Mouse (Mus musculus): ENCODE measurements around the gene Tet1. TPM values are rescaled to one million over a fixed set of nuclear protein-coding genes. Genes with fewer than 3 reads are reported as not detected.

Gene Tet1
- polyA plus RNA-seq, 1 experiment from 2014 or later, result 6.4 TPM

DNA sequence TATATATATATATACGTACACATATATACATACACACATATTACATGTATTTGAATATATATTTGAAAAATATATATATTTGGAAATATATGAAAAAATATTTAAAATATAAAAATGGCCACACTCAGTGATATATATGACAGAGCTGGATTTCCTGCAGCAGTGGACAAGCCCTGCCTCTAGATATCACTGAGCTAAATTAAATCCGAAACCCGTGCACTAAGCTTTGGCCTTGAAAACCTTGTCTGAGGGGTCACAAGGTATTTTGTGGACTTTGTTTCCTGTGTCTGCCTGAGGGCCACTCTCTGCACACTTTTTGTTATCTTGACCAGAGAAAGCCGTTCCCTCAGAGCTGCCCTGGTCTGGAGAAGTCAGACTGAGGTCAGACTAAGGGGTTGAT lies 54.2 kb downstream of the Tet1 start:
- Histone ChIP-seq H3K4me3 (ENCODE audit: low read depth, low read length) (no peak overlapping the region), H3K27ac (replicated peaks) (no peak overlapping the region), H3K9me3 (ENCODE audit: control insufficient read depth, low read length) (no peaks in the 10 kb centered on the region), H3K4me2 (replicated peaks; ENCODE audit: low read depth) (no peak overlapping the region), H3K36me3 (ENCODE audit: control insufficient read depth, insufficient read depth, low read length) (no peaks in the 10 kb centered on the region), H3K9ac (ENCODE audit: low read length) (no peak overlapping the region), H3K27me3 (ENCODE audit: control insufficient read depth, insufficient read depth, low read length) (no peaks in the 10 kb centered on the region), H3K4me1 (replicated peaks; ENCODE audit: control insufficient read depth, insufficient read depth) (no peaks in the 10 kb centered on the region)
- ATAC-seq (ENCODE audit: low FRiP score, low TSS enrichment) (no peak), DNase-seq (ENCODE audit: low spot score) (no peak)
- 68% methylated on average over 4 of the region's 4 CpGs for WGBS
- TF ChIP-seq EP300 (optimal IDR thresholded peaks at IDR 0.05), result no peak
- no peak for TF ChIP-seq CTCF (IDR thresholded peaks at IDR 0.05; ENCODE audit: low read depth)

DNA sequence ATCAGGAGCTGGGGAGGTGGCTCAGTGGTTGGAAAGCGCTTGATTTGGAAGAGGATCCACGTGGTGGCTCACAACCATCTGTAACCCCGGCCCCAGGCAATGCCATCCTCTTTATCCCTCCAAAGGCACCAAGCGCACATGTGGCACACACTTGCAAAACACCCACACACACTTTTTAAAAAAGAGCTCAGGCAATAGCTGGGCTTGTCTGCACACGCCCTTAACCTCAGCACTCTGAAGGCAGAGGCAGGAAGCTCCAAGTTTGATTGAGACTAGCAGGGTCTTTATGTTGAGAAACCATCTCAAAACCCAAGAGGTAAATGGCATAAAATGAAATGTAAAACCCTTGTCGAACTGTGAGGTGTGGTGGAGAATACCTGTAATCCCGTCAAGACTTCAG lies 57.2 kb downstream of the Tet1 start:
- ATAC-seq (ENCODE audit: low FRiP score, low TSS enrichment) (no peak), DNase-seq (ENCODE audit: low spot score) (no peak)
- TF ChIP-seq CTCF (IDR thresholded peaks at IDR 0.05; ENCODE audit: low read depth) (no peak), EP300 (optimal IDR thresholded peaks at IDR 0.05) (no peak)
- H3K9me3 ChIP-seq (ENCODE audit: control insufficient read depth, low read length), result no peaks in the 10 kb centered on the region
- no peaks in the 10 kb centered on the region for H3K36me3 ChIP-seq (ENCODE audit: control insufficient read depth, insufficient read depth, low read length)
- no peaks in the 10 kb centered on the region for H3K27me3 ChIP-seq (ENCODE audit: control insufficient read depth, insufficient read depth, low read length)
- no peak overlapping the region for H3K4me3 ChIP-seq (ENCODE audit: low read depth, low read length)
- no peak overlapping the region for H3K27ac ChIP-seq (replicated peaks)
- no peak overlapping the region for H3K4me2 ChIP-seq (replicated peaks; ENCODE audit: low read depth)
- H3K9ac ChIP-seq (ENCODE audit: low read length), result no peak overlapping the region
- 87% methylated on average over 7 of the region's 7 CpGs for WGBS
- H3K4me1 ChIP-seq (replicated peaks; ENCODE audit: control insufficient read depth, insufficient read depth), result no peaks in the 10 kb centered on the region

DNA sequence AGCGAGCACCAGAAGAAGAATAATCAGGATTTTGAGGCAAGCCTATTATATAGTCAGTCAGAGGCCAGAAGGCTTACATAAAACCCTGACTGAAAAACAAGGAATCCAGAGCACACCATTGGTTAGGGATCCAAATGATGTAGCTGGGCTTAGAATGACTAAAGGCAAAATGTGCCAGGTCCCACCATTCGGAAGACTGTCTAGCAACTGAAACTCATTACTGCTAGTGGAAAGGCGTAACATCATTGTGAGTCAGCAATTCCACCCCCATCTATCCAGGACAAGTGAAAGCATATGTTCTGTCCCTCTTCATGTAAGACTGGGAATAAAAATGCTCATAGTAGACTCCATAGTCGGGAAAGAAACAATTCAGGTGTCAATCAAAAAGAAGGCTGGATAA lies 57.8 kb downstream of the Tet1 start:
- Histone ChIP-seq H3K4me2 (replicated peaks; ENCODE audit: low read depth) (no peak overlapping the region), H3K36me3 (ENCODE audit: control insufficient read depth, insufficient read depth, low read length) (no peaks in the 10 kb centered on the region), H3K27me3 (ENCODE audit: control insufficient read depth, insufficient read depth, low read length) (no peaks in the 10 kb centered on the region), H3K4me3 (ENCODE audit: low read depth, low read length) (no peak overlapping the region), H3K4me1 (replicated peaks; ENCODE audit: control insufficient read depth, insufficient read depth) (no peaks in the 10 kb centered on the region), H3K27ac (replicated peaks) (no peak overlapping the region), H3K9me3 (ENCODE audit: control insufficient read depth, low read length) (no peaks in the 10 kb centered on the region), H3K9ac (ENCODE audit: low read length) (no peak overlapping the region)
- DNase-seq (ENCODE audit: low spot score) (no peak), ATAC-seq (ENCODE audit: low FRiP score, low TSS enrichment) (no peak)
- 75% methylated on average over 4 of the region's 4 CpGs for WGBS
- TF ChIP-seq CTCF (IDR thresholded peaks at IDR 0.05; ENCODE audit: low read depth) (no peak), EP300 (optimal IDR thresholded peaks at IDR 0.05) (no peak)

DNA sequence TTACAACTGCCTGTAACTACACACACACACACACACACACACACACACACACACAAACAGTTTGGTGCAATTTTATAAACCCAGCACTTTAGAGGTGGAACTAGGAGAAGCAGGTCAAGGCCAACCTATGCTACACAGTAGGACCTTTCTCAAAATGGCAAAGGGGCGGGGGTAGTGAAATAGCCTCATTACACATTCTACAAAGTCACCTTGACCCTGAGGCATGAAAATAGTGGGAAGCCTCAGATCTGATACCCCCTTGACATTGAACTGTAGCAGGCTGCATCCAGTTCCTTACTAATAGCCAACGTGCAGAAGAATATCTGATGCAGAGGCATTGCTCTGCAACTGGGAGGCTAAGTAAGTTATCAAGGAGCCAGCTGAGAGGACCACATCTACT lies 60.0 kb downstream of the Tet1 start:
- no peaks in the 10 kb centered on the region for H3K36me3 ChIP-seq (ENCODE audit: control insufficient read depth, insufficient read depth, low read length)
- no peaks in the 10 kb centered on the region for H3K27me3 ChIP-seq (ENCODE audit: control insufficient read depth, insufficient read depth, low read length)
- peaks cover 1% of the 10 kb centered on the region; the same call in 1 of the 2 replicates for H3K4me1 ChIP-seq (replicated peaks; ENCODE audit: control insufficient read depth, insufficient read depth)
- H3K4me2 ChIP-seq (replicated peaks; ENCODE audit: low read depth), result no peak overlapping the region
- no peak overlapping the region for H3K4me3 ChIP-seq (ENCODE audit: low read depth, low read length)
- no peak for DNase-seq (ENCODE audit: low spot score)
- H3K9ac ChIP-seq (ENCODE audit: low read length), result no peak overlapping the region
- no peak overlapping the region for H3K27ac ChIP-seq (replicated peaks)
- no peak for TF ChIP-seq CTCF (IDR thresholded peaks at IDR 0.05; ENCODE audit: low read depth)
- TF ChIP-seq EP300 (optimal IDR thresholded peaks at IDR 0.05), result no peak
- ATAC-seq (ENCODE audit: low FRiP score, low TSS enrichment), result no peak
- no peaks in the 10 kb centered on the region for H3K9me3 ChIP-seq (ENCODE audit: control insufficient read depth, low read length)
- 93% methylated on average over 2 of the region's 2 CpGs for WGBS

DNA sequence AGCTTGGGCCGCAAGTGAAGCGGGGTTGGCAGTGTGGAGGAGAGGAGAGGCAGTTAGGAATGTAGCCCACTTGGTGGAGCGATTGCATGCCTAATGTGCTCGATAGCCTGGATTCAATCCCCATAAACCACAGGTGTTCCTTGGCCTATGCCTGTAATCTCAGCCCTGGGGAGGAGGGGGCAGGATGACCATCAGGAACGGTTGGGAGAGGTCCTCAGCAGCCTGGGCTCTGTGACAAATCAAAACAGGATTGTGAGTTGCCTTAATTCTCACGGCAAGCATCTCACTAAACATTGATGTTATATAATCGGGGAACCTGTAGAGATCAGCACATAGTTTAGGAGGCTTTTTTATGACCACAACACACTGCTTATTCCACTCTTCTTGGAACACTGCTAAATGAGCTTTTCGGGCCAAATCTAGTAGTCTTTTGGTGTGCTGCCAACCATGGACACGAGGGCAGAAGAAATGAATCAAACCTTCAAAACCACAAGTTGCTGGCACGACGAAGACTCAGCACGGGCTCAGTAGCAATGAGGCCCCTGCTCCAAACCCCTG lies 61.6 kb downstream of the Tet1 start:
- no peak overlapping the region for H3K9ac ChIP-seq (ENCODE audit: low read length)
- no peak for DNase-seq (ENCODE audit: low spot score)
- 57% methylated on average over 12 of the region's 12 CpGs for WGBS
- H3K27me3 ChIP-seq (ENCODE audit: control insufficient read depth, insufficient read depth, low read length), result no peaks in the 10 kb centered on the region
- no peaks in the 10 kb centered on the region for H3K36me3 ChIP-seq (ENCODE audit: control insufficient read depth, insufficient read depth, low read length)
- H3K27ac ChIP-seq (replicated peaks), result 0 out of 2 replicates have a peak overlapping the region, but pooled peaks have one; percentile 30
- TF ChIP-seq EP300 (optimal IDR thresholded peaks at IDR 0.05) (no peak), CTCF (IDR thresholded peaks at IDR 0.05; ENCODE audit: low read depth) (peak; percentile 52)
- H3K4me3 ChIP-seq (ENCODE audit: low read depth, low read length), result no peak overlapping the region
- H3K4me1 ChIP-seq (replicated peaks; ENCODE audit: control insufficient read depth, insufficient read depth), result peaks cover 3% of the 10 kb centered on the region; the same call in 1 of the 2 replicates
- H3K9me3 ChIP-seq (ENCODE audit: control insufficient read depth, low read length), result no peaks in the 10 kb centered on the region
- ATAC-seq (ENCODE audit: low FRiP score, low TSS enrichment), result no peak
- H3K4me2 ChIP-seq (replicated peaks; ENCODE audit: low read depth), result no peak overlapping the region

DNA sequence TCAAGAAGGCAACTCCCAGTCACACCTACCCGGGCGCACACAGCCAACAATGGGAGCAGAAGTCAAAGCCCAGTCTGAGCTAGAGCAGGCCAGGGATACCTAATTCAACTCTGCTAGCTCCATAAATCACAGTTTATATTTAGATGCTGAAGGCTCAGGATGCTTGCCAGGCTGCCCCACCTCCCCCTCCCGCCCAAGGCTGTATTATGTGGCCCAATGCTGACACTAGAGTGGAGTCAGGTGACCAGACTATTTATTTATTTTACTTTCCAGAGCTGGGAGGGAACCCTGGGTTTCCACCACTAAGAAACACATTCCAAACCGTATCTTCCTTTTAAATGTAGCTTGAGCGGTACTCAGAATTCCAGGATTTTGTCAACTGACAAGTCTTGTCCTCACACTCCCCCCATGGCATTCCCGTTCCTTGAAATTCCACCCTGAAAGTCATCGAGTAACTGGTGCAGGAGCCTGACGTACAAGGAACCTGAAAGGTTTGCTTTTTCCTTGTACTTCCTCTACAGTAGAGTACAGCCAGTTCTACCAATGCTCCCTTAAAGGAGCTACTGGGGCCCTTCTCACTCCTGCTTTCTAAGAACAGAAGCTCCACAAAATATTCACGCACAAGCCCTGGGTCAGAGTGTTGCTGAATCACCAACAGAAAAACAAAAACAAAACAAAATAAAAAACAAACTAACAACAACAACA lies 64.9 kb downstream of the Tet1 start:
- TF ChIP-seq EP300 (optimal IDR thresholded peaks at IDR 0.05) (no peak), CTCF (IDR thresholded peaks at IDR 0.05; ENCODE audit: low read depth) (no peak)
- H3K4me2 ChIP-seq (replicated peaks; ENCODE audit: low read depth), result peak overlapping the region; percentile 32
- H3K9me3 ChIP-seq (ENCODE audit: control insufficient read depth, low read length), result no peaks in the 10 kb centered on the region
- H3K4me3 ChIP-seq (ENCODE audit: low read depth, low read length), result no peak overlapping the region
- ATAC-seq (ENCODE audit: low FRiP score, low TSS enrichment), result peak; percentile 91
- H3K36me3 ChIP-seq (ENCODE audit: control insufficient read depth, insufficient read depth, low read length), result no peaks in the 10 kb centered on the region; the same call in 1 of the 2 replicates
- H3K27me3 ChIP-seq (ENCODE audit: control insufficient read depth, insufficient read depth, low read length), result no peaks in the 10 kb centered on the region
- H3K9ac ChIP-seq (ENCODE audit: low read length), result no peak overlapping the region
- DNase-seq (ENCODE audit: low spot score), result peak; percentile 60
- 25% methylated on average over 9 of the region's 9 CpGs for WGBS
- peaks cover 3% of the 10 kb centered on the region; the same call in 1 of the 2 replicates for H3K4me1 ChIP-seq (replicated peaks; ENCODE audit: control insufficient read depth, insufficient read depth)
- H3K27ac ChIP-seq (replicated peaks), result peak overlapping the region; percentile 69
